Mouse (Mus musculus): Measurements from ENCODE around the gene Fgf12.

GRCm38 (mm10) chr16:28311618-28312017, 441.2 kb downstream of the Fgf12 start:
- TF ChIP-seq POLR2A (IDR thresholded peaks at IDR 0.05; ENCODE audit: borderline replicate concordance, extremely low read depth, insufficient read depth, insufficient read length, poor library complexity, severe bottlenecking) (no peak), CTCF (IDR thresholded peaks at IDR 0.05; ENCODE audit: borderline replicate concordance, extremely low read depth, insufficient read depth, insufficient read length) (no peak)
